Mouse (Mus musculus): ENCODE results near the gene Zswim8. TPM values are rescaled to one million over a fixed set of nuclear protein-coding genes. Genes with fewer than 3 reads are reported as not detected.

The Zswim8 gene
- polyA plus RNA-seq, 1 experiment from 2014 or later, result 28.3 TPM

DNA sequence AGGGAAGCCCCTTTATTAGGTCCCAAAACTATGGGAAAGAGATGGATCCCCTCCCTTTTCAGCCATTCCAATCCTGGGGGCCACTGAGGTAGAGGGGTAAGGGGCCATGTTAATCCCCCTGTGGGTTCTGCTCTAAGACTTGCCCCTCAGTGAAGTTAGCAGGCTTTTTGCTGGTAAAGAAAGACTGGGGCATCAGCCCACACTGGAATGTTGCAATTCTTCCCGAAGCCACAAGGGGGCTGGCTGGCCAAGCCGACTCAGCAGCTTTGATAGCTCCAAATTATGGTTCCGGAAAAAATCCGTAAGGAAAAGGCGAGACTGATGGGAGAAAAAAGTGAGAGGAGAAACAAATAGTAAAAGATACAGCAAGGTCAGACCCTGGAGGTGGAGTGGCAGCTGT, 16.7 kb downstream of the Zswim8 start:
- 0 out of 2 replicates have a peak, but pooled peaks have one; percentile 10 for ATAC-seq (ENCODE audit: low FRiP score, low TSS enrichment)
- H3K27me3 ChIP-seq (ENCODE audit: insufficient read depth, low read length), result no peaks in the 10 kb centered on the region
- no peak overlapping the region for H3K4me3 ChIP-seq (ENCODE audit: low read length)
- no peak overlapping the region for H3K27ac ChIP-seq (ENCODE audit: low read length)
- 26% methylated on average over 5 of the region's 5 CpGs for WGBS
- H3K36me3 ChIP-seq (ENCODE audit: insufficient read depth, low read length), result peaks cover 86% of the 10 kb centered on the region
- H3K4me2 ChIP-seq (replicated peaks; ENCODE audit: low read depth, low read length), result no peak overlapping the region
- no peaks in the 10 kb centered on the region for H3K4me1 ChIP-seq (ENCODE audit: insufficient read depth, low read length)
- no peak overlapping the region for H3K9ac ChIP-seq (replicated peaks; ENCODE audit: low read length)
- H3K9me3 ChIP-seq (ENCODE audit: low read length), result no peaks in the 10 kb centered on the region

DNA sequence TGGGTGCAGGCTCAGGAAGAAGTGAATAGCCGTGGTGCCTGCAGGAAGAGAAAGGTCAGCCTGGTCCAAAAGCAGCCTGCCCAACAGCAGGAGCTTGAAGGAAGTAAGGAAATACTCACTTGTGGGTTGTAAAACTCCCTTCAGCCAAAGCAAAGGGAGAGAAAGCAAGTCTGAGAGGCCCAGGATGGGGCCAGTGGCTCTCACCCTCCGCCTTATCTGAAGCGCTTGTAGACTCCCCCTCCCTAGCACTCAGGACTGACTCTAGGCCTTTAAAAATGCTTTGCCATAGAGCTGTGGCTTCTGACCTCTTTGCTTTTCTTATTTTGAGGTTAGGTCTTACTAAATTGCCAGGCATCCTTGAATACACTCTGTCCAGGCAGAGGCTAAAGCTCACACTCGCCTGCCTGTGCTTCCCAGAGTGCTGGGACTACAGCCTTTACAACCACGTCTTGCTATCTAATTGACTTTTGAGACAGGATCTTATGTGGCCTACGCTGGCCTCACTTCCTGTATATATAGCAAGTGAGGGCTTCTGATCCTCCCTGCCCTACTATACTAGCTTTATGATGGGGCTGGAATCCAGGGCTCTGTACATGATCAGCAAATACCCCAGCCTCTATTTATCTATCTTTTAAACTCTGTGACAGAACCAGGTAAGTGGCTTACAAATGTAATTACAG, 18.4 kb downstream of the Zswim8 start:
- H3K4me3 ChIP-seq (ENCODE audit: low read length), result no peak overlapping the region
- WGBS, result 57% methylated on average over 6 of the region's 6 CpGs
- ATAC-seq (ENCODE audit: low FRiP score, low TSS enrichment), result no peak
- peaks cover 84% of the 10 kb centered on the region for H3K36me3 ChIP-seq (ENCODE audit: insufficient read depth, low read length)
- no peak overlapping the region for H3K27ac ChIP-seq (ENCODE audit: low read length)
- H3K4me2 ChIP-seq (replicated peaks; ENCODE audit: low read depth, low read length), result no peak overlapping the region
- no peaks in the 10 kb centered on the region for H3K4me1 ChIP-seq (ENCODE audit: insufficient read depth, low read length)
- H3K27me3 ChIP-seq (ENCODE audit: insufficient read depth, low read length), result no peaks in the 10 kb centered on the region
- no peak overlapping the region for H3K9ac ChIP-seq (replicated peaks; ENCODE audit: low read length)
- H3K9me3 ChIP-seq (ENCODE audit: low read length), result no peaks in the 10 kb centered on the region

DNA sequence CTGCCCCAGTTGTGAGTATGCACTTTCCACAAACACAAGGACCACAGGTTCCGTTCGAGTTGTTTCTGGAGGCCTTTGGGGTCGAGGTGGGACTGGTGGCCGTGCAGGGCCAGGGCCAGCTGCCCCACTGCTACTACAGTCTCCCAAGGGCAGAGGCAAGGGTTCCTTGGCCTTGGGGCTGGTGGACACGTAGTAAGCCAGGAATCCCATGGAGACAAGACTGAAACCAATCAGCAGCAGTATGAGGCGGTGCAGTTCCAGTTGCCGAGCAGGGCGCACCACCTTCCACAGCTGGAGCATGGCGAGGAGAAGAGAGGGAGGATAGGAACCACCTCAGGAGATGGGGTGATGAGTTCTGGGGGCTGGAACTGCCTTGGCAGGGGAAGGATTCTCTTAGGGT, 22.5 kb downstream of the Zswim8 start:
- H3K4me2 ChIP-seq (replicated peaks; ENCODE audit: low read depth, low read length), result no peak overlapping the region
- WGBS, result 80% methylated on average over 9 of the region's 9 CpGs
- peaks cover 18% of the 10 kb centered on the region for H3K4me1 ChIP-seq (ENCODE audit: insufficient read depth, low read length)
- H3K27ac ChIP-seq (ENCODE audit: low read length), result no peak overlapping the region
- H3K36me3 ChIP-seq (ENCODE audit: insufficient read depth, low read length), result peaks cover 45% of the 10 kb centered on the region
- no peaks in the 10 kb centered on the region for H3K27me3 ChIP-seq (ENCODE audit: insufficient read depth, low read length)
- ATAC-seq (ENCODE audit: low FRiP score, low TSS enrichment), result no peak
- H3K4me3 ChIP-seq (ENCODE audit: low read length), result no peak overlapping the region
- no peaks in the 10 kb centered on the region for H3K9me3 ChIP-seq (ENCODE audit: low read length)
- H3K9ac ChIP-seq (replicated peaks; ENCODE audit: low read length), result no peak overlapping the region

DNA sequence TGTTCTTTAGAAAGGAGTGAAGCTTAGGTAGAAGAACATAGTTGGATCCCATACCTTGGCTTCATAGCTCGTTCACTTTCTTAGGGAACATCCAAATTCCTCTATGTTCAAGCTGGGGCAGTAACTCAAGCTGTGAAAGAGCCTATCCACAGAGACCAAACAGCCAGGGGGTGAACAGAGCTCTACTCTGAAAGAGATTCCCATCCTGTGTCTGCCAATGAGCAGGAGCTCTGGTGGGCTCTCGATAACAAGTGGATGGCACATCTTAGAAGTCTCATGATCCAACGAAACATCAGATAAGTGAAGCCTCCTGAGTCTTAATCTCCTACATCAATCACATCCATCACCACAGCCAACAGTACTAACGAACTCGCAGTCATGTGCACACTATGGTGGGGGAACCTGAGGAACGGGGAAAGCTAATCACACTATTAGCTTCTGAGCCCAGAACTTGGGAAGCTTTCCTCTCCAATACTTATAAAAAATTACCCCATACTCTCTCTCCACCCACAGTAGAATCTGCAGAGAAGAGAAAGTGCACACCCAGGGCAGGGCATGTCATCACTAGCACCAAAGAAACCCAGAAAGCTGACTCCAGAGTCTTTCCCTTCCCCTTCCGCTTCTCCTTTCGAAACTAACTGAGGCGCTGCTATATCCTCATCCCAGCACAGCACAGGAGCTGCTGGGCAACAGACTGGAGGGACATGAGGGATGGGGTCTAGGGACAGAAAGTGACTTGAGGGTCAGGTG, 23.7 kb downstream of the Zswim8 start:
- WGBS, result 84% methylated on average over 9 of the region's 9 CpGs
- no peak for ATAC-seq (ENCODE audit: low FRiP score, low TSS enrichment)
- Histone ChIP-seq H3K27ac (ENCODE audit: low read length) (no peak overlapping the region), H3K4me3 (ENCODE audit: low read length) (no peak overlapping the region), H3K27me3 (ENCODE audit: insufficient read depth, low read length) (no peaks in the 10 kb centered on the region), H3K9me3 (ENCODE audit: low read length) (no peaks in the 10 kb centered on the region), H3K36me3 (ENCODE audit: insufficient read depth, low read length) (peaks cover 39% of the 10 kb centered on the region), H3K4me2 (replicated peaks; ENCODE audit: low read depth, low read length) (no peak overlapping the region), H3K9ac (replicated peaks; ENCODE audit: low read length) (no peak overlapping the region), H3K4me1 (ENCODE audit: insufficient read depth, low read length) (peaks cover 22% of the 10 kb centered on the region)

DNA sequence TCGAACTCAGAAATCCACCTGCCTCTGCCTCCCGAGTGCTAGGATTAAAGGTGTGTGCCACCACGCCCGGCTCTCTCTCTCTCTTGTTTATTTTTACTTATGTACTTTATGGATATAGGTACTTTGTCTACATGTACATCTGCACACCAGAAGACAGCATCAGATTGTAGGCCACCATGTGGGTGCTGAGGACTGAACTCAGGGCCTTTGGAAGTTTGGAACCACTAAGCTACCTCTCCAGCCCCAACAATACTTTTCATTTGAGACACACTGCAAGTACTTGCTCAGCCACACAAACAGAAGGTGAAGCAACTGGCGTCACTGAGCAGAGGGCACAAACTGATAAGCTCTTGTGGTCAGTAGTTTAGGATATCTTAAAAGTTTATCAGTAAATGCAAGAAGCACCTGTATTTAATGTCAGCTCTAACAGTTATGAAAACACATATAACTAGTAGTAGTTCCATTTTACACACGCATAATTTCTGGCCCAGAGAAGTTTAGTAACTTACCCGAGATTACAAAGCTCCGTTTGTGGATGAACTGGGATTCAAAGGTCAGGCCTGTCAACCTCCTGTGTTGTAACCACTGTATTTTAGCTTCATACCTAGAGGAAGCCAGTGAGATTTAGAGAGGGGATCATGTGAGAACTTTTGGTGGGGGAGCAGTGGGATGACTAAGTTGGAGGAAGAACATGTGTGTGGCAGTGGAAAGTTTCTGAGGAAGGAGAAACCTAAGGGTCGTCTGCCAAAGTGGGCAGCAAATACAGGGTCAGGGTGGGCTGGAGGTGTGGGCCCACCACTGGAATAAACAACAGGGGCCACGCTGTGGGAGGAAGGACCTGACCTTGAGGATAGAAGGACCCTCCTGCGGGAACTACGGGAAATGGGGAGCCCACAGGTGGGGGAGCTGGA, 25.9 kb downstream of the Zswim8 start:
- Histone ChIP-seq H3K27me3 (ENCODE audit: insufficient read depth, low read length) (no peaks in the 10 kb centered on the region), H3K36me3 (ENCODE audit: insufficient read depth, low read length) (peaks cover 22% of the 10 kb centered on the region), H3K4me1 (ENCODE audit: insufficient read depth, low read length) (peaks cover 22% of the 10 kb centered on the region), H3K9ac (replicated peaks; ENCODE audit: low read length) (peak overlapping the region; percentile 96), H3K9me3 (ENCODE audit: low read length) (no peaks in the 10 kb centered on the region), H3K4me2 (replicated peaks; ENCODE audit: low read depth, low read length) (peak overlapping the region; percentile 88), H3K27ac (ENCODE audit: low read length) (peak overlapping the region; percentile 91; the same call in 1 of the 2 replicates), H3K4me3 (ENCODE audit: low read length) (peak overlapping the region; percentile 69)
- no peak; the same call in 1 of the 2 replicates for ATAC-seq (ENCODE audit: low FRiP score, low TSS enrichment)
- WGBS, result 47% methylated on average over 12 of the region's 12 CpGs

DNA sequence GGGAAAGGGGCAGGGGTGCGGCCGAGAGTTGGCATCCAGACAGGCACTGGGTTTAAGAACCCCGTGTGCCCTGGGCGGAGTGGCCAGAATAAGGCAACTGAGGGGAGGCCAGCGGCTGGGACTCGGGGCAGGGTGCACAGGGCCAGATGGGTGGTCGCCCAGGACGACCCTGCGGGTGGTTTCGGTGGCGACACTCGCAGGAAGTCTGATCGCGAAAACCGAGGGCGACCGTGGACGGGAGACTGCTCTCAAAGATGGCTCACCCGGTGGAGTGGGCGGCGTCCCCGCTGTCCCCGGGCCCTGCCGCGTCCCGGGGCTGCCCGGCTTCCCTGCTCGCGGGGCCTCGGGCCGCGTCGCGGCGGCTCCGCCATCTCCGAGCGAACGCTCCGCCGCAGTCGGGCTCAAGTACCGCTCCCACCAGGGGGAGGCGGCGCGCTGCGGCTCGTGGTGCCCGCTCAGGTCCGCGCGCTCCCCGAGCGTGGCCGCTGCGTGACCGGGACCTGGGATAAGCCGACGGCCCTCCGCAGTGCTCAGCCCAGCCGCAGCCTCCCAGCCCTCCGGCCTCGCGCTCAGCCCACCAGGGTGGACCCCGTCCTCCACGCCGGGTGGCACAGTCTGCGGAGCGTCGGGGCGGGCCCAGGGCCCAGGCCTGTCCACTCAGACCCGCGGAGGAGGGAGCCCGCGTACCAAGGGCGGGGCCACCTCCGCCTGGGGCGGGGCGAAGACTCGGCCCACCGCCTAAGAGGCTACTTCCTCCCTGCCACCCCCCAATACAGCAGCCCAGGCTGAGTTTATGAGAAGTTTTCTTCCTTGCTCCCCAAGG, 26.8 kb downstream of the Zswim8 start, which contains the start of gene Ndst2:
Ndst2 (minus strand) TSS at position 611 of the 823 bp plus-strand sequence.
- WGBS, result under 1% methylated on average over 78 of the region's 81 CpGs
- H3K4me1 ChIP-seq (ENCODE audit: insufficient read depth, low read length), result peaks cover 22% of the 10 kb centered on the region
- peak within 1 kb of the TSS; percentile 91 for H3K27ac ChIP-seq (ENCODE audit: low read length)
- peak within 1 kb of the TSS; percentile 69 for H3K4me3 ChIP-seq (ENCODE audit: low read length)
- ATAC-seq (ENCODE audit: low FRiP score, low TSS enrichment), result peak; percentile 99
- peak within 1 kb of the TSS; percentile 96 for H3K9ac ChIP-seq (replicated peaks; ENCODE audit: low read length)
- peaks cover 18% of the 10 kb centered on the region for H3K36me3 ChIP-seq (ENCODE audit: insufficient read depth, low read length)
- peak within 1 kb of the TSS; percentile 88 for H3K4me2 ChIP-seq (replicated peaks; ENCODE audit: low read depth, low read length)
- H3K27me3 ChIP-seq (ENCODE audit: insufficient read depth, low read length), result no peaks in the 10 kb centered on the region
- no peaks in the 10 kb centered on the region for H3K9me3 ChIP-seq (ENCODE audit: low read length)

DNA sequence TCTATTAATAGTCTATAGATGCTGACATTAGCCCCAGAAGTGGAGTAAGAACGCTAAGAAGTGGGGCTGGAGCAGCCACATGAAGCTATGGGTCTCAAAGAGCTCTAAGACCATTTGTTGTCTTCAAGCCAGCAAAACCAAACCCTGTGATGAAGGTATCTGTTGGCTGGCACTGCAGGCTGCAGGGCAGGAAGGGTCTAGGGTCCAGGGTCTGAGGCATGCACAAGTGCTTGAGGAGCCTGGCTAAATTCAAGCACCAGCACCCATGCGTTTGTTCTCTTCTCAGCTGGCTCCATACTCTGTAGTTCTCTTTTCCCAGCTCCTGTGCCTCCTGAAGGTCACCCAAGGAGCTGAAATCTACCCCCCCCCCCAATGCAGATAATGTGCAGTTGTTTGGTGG, 27.7 kb downstream of the Zswim8 start:
- H3K4me3 ChIP-seq (ENCODE audit: low read length), result no peak overlapping the region
- no peaks in the 10 kb centered on the region for H3K27me3 ChIP-seq (ENCODE audit: insufficient read depth, low read length)
- WGBS, result 69% methylated on average over 2 of the region's 2 CpGs
- ATAC-seq (ENCODE audit: low FRiP score, low TSS enrichment), result no peak
- H3K27ac ChIP-seq (ENCODE audit: low read length), result peak overlapping the region; percentile 73
- no peak overlapping the region for H3K9ac ChIP-seq (replicated peaks; ENCODE audit: low read length)
- H3K4me2 ChIP-seq (replicated peaks; ENCODE audit: low read depth, low read length), result peak overlapping the region; percentile 88; the same call in 1 of the 2 replicates
- no peaks in the 10 kb centered on the region for H3K9me3 ChIP-seq (ENCODE audit: low read length)
- H3K36me3 ChIP-seq (ENCODE audit: insufficient read depth, low read length), result peaks cover 15% of the 10 kb centered on the region
- peaks cover 22% of the 10 kb centered on the region for H3K4me1 ChIP-seq (ENCODE audit: insufficient read depth, low read length)

DNA sequence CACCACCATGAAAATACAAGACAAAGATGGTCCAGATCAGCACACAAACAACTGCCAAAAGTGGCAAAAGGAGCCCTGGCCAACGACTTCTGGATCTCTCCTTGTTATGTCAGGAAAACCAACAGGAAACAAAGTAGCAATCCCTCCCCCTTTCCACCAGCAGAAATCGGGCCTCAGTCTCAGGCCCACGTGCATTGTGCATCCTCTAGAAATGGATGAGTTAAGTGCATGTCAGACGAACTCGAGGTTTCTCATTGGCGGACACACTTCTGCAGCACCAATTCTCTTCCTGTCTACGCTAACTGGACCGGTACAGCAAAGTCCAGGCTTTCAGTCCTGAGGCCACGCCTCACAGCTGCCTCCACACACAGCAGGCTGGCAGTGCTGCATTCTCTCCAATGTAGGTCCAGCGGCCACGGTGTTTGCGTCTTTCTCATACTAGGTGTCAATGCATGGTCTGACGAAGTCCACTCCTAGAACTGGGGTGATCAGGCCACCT, 28.6 kb downstream of the Zswim8 start:
- Histone ChIP-seq H3K4me2 (replicated peaks; ENCODE audit: low read depth, low read length) (no peak overlapping the region), H3K36me3 (ENCODE audit: insufficient read depth, low read length) (peaks cover 17% of the 10 kb centered on the region), H3K27me3 (ENCODE audit: insufficient read depth, low read length) (no peaks in the 10 kb centered on the region), H3K4me1 (ENCODE audit: insufficient read depth, low read length) (peaks cover 22% of the 10 kb centered on the region), H3K9me3 (ENCODE audit: low read length) (no peaks in the 10 kb centered on the region), H3K4me3 (ENCODE audit: low read length) (no peak overlapping the region), H3K9ac (replicated peaks; ENCODE audit: low read length) (no peak overlapping the region), H3K27ac (ENCODE audit: low read length) (0 out of 2 replicates have a peak overlapping the region, but pooled peaks have one; percentile 13)
- ATAC-seq (ENCODE audit: low FRiP score, low TSS enrichment), result no peak
- WGBS, result 81% methylated on average over 13 of the region's 13 CpGs

DNA sequence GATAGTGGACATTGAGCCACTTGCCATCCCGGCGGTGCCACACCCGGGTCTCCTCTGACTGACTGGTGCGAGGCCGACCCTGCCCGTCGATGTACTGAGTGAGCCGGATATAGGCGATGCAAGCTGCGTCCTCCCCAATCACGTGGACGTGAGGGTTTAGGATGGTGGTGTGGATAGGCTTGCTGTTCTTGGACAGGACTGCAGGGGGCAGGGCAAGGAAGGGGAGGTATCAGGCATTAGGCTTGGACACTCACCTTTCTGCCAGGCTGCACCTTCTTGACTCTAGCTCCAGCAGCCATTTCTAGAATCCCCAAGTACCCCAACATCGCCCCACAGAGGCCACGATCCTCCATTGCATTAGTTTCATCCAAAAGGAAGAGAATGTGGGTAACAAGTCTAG, 30.0 kb downstream of the Zswim8 start:
- Histone ChIP-seq H3K9me3 (ENCODE audit: low read length) (no peaks in the 10 kb centered on the region), H3K27me3 (ENCODE audit: insufficient read depth, low read length) (no peaks in the 10 kb centered on the region), H3K36me3 (ENCODE audit: insufficient read depth, low read length) (peaks cover 17% of the 10 kb centered on the region), H3K4me2 (replicated peaks; ENCODE audit: low read depth, low read length) (no peak overlapping the region), H3K9ac (replicated peaks; ENCODE audit: low read length) (no peak overlapping the region), H3K27ac (ENCODE audit: low read length) (no peak overlapping the region), H3K4me1 (ENCODE audit: insufficient read depth, low read length) (peaks cover 16% of the 10 kb centered on the region), H3K4me3 (ENCODE audit: low read length) (no peak overlapping the region)
- ATAC-seq (ENCODE audit: low FRiP score, low TSS enrichment), result no peak
- WGBS, result 42% methylated on average over 14 of the region's 14 CpGs

Data from kidney, embryonic 16.5 days (tissue).